Mouse (Mus musculus) urinary bladder, adult 2 months (tissue): Measurements from ENCODE around the gene Gm9736. TPM values are rescaled to one million over a fixed set of nuclear protein-coding genes. Genes with fewer than 3 reads are reported as not detected.
"Not testable (repeated sequence)": the region's sequence is repeated elsewhere in the genome, so short reads cannot be mapped to it uniquely, and the experiment has no call there.

Experiments
- DNase-seq: peaks from one replicate; pipeline ENCODE4 v3.0.0; 2022; ENCODE audit warnings: low spot score
- polyA plus RNA-seq: library from polyadenylated mRNA; depleted of rRNA; stranded (reverse); fragments of >200 nt; gene quantifications from 2 replicates; pipeline ENCODE4 v1.2.3, GENCODE M21; 2012; rRNA removed

Gene Gm9736
- polyA plus RNA-seq, 1 experiment = not detected

DNA sequence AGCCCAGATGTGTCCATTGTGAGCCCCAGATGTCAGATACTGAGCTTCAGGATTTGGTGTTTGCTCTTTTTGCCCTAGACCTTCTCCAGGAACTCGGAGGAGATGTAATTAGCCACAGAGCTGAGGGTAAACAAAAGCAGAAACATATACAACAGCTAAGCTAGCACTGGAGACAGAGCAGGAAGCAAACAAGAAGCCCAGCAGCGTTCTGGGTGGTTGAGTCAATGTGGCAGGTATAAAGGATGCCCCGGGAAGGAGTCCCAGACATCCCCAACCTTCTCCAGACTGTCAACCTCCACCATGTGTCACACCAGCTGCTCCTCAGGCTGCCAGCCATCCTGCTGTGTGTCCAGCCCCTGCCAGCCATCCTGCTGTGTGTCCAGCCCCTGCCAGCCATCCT, 25.0 kb downstream of the Gm9736 start, which contains the start of gene Gm10100:
Gm10100 (plus strand) TSS at position 301 of the 400 bp plus-strand sequence.
- no peak for DNase-seq

DNA sequence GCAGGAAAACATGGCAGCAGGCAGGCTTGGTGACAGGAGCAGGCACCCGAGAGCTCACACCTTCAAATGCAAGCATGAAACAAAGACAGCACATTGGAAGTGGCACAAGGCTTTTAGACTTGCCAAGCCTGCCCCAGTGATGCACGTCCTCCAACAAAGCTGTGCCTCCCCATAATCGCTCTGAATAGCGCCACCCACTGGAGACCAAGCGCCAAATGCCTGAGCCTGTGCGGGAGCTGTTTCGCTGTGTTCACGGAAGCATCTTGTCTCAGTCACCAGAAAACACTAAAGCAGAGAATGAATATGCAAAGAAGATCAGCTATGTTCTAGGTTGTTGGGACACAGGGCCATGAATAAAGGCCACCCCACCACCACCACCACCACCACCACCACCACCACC, 26.3 kb downstream of the Gm9736 start:
- DNase-seq = no peak

DNA sequence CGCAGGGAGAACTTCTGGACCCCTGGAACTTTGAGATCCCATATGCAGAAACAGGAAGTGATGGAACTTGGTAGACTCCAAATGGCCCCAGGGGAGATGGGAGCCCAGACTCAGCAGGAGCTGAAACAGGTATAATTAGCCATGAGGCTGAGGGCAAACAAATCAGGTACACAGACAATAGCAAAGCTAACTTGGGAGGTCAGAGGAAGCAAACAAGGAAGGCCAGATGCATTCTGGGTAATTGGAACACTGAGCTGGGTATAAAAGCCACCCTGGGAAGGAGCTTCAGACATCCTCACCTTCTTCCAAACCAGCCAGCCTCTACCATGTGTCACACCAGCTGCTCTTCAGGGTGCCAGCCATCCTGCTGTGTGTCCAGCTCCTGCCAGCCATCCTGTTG, 30.9 kb downstream of the Gm9736 start, which contains the start of gene Krtap12-1:
Krtap12-1 (plus strand) TSS at position 301 of the 400 bp plus-strand sequence.
- DNase-seq = not testable (repeated sequence)

DNA sequence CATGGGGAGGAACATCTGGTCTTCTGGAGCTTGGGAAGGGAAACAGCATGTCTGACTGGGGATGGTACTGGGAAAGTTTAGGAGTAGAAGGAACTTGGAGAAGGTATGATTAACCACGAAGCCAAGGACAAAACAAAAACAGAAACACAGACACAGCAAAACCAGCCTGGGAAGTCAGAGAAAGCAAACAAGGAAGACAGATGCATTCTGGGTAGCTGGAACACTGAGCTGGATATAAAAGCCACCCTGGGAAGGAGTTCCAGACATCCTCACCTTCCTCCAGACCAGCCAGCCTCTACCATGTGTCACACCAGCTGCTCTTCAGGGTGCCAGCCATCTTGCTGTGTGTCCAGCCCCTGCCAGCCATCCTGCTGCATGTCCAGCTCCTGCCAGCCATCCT, 35.6 kb downstream of the Gm9736 start, which contains the start of gene Gm10142:
Gm10142 (plus strand) TSS at position 301 of the 400 bp plus-strand sequence.
- no peak for DNase-seq

DNA sequence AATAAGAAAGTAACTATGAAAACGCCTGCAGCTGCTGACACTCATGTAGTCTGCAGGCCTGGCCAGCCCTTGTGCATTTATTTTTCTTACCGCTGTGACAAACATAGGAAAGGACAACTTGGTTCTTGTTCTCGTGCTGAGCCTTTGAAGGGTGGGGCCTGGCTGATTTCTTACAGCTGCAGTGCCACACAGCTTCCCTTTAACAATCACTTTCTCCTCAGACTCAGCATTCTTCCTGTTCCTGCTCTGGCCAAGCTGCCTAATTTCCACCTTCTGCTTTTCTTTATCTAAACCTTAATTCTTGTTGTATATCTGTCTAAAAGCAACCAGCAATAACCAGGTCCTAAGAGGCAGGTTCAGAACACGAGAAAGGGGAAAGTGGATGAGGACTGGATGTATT, 37.4 kb downstream of the Gm9736 start:
- DNase-seq = no peak

DNA sequence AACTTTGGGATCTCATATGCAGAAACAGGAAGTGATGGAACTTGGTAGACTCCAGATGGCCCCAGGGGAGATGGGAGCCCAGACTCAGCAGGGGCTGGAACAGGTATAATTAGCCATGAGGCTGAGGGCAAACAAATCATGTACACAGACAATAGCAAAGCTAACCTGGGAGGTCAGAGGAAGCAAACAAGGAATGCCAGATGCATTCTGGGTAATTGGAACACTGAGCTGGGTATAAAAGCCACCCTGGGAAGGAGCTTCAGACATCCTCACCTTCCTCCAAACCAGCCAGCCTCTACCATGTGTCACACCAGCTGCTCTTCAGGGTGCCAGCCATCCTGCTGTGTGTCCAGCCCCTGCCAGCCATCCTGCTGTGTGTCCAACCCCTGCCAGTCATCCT, 40.0 kb downstream of the Gm9736 start, which contains the start of gene Gm10024:
Gm10024 (plus strand) TSS at position 301 of the 400 bp plus-strand sequence.
- not testable (repeated sequence) for DNase-seq

DNA sequence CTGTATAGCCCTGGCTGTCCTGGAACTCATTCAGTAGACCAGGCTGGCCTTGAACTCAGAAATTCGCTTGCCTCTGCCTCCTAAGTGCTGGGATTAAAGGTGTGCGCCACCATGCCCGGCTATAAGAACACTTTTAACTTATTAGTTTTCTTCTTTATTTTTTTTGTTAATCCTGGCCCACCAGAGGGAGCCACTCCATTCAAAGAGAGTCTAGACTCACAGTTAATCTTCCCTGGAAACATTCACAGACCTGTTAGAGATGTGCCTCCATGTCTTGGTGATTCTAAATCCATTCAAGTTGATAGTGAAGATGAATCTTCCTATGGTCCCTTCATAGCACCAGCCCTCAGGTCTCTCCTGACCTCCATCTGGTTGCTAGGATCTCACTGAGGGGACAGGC, 41.3 kb downstream of the Gm9736 start:
- no peak for DNase-seq

DNA sequence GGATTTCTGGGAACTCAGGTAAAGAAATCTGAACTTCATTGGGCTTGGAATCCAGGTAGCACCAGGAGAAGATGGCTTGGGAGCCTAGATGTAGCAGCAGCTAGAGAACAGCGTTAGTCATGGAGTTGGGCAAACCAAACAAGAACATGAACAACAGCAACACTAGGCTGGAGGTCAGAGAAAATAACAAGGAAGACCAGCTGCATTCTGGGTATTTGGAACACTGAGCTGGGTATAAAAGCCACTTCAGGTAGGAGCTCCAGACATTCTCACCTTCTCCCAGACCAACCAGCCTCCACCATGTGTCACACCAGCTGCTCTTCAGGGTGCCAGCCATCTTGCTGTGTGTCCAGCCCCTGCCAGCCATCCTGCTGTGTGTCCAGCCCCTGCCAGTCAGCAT, 44.8 kb downstream of the Gm9736 start, which contains the start of gene Gm10272:
Gm10272 (plus strand) TSS at position 301 of the 400 bp plus-strand sequence.
- no peak for DNase-seq

Other genes starting within 250 kb of the Gm9736 start
- 55.5 and 59.5 TPM in 2 replicates for gene Fam207a, start 235.6 kb downstream of the Gm9736 start, polyA plus RNA-seq
- gene Itgb2, start 221.1 kb downstream of the Gm9736 start, polyA plus RNA-seq = 16.7 and 19.2 TPM in 2 replicates
- 457 and 472 TPM in 2 replicates for gene Pttg1ip, start 169.6 kb downstream of the Gm9736 start, polyA plus RNA-seq
- 294 and 318 TPM in 2 replicates for gene Sumo3, start 145.3 kb downstream of the Gm9736 start, polyA plus RNA-seq
- gene Gm49325, start 145.2 kb downstream of the Gm9736 start, polyA plus RNA-seq = 0.89 and 23.6 TPM in 2 replicates
- 42.8 and 47.7 TPM in 2 replicates for gene Ube2g2, start 129.1 kb downstream of the Gm9736 start, polyA plus RNA-seq
- 1.3 and 1.6 TPM in 2 replicates for gene Tspear, start 64.8 kb downstream of the Gm9736 start, polyA plus RNA-seq
- gene Gm19402, start 60.6 kb downstream of the Gm9736 start, polyA plus RNA-seq = not detected in 2 replicates
- not detected in 2 replicates for gene Gm9508, start 54.1 kb downstream of the Gm9736 start, polyA plus RNA-seq
- gene Gm10272, start 44.7 kb downstream of the Gm9736 start, polyA plus RNA-seq = not detected in 2 replicates
- gene Gm10024, start 39.9 kb downstream of the Gm9736 start, polyA plus RNA-seq = 0.16 TPM in 1 of 2 replicates, not detected in the other
- not detected in 2 replicates for gene Gm10142, start 35.5 kb downstream of the Gm9736 start, polyA plus RNA-seq
- gene Krtap12-1, start 30.8 kb downstream of the Gm9736 start, polyA plus RNA-seq = not detected in 2 replicates
- not detected in 2 replicates for gene Gm10100, start 24.9 kb downstream of the Gm9736 start, polyA plus RNA-seq
- gene Gm18596, start 8.7 kb downstream of the Gm9736 start, polyA plus RNA-seq = not detected in 2 replicates
- gene Gm3233, start 8.3 kb upstream of the Gm9736 start, polyA plus RNA-seq = not detected in 2 replicates
- not detected in 2 replicates for gene Gm3238, start 20.0 kb upstream of the Gm9736 start, polyA plus RNA-seq
- gene Gm7138, start 25.6 kb upstream of the Gm9736 start, polyA plus RNA-seq = not detected in 2 replicates
- not detected in 2 replicates for gene Gm3250, start 31.2 kb upstream of the Gm9736 start, polyA plus RNA-seq
- not detected in 2 replicates for gene Gm7137, start 36.8 kb upstream of the Gm9736 start, polyA plus RNA-seq
- gene Gm9639, start 43.7 kb upstream of the Gm9736 start, polyA plus RNA-seq = not detected in 2 replicates
- not detected in 2 replicates for gene Gm19668, start 47.8 kb upstream of the Gm9736 start, polyA plus RNA-seq
- gene Gm9507, start 60.5 kb upstream of the Gm9736 start, polyA plus RNA-seq = not detected in 2 replicates
- gene Gm2696, start 63.3 kb upstream of the Gm9736 start, polyA plus RNA-seq = 0.12 TPM in 1 of 2 replicates, not detected in the other
- gene Krtap10-4, start 75.7 kb upstream of the Gm9736 start, polyA plus RNA-seq = not detected in 2 replicates
- not detected in 2 replicates for gene Krtap10-10, start 84.6 kb upstream of the Gm9736 start, polyA plus RNA-seq
- gene Gm36176, start 95.4 kb upstream of the Gm9736 start, polyA plus RNA-seq = not detected in 2 replicates
- not detected in 2 replicates for gene Gm10318, start 101.5 kb upstream of the Gm9736 start, polyA plus RNA-seq
- not detected in 2 replicates for gene Gm3285, start 110.6 kb upstream of the Gm9736 start, polyA plus RNA-seq
- gene Lrrc3, start 151.2 kb upstream of the Gm9736 start, polyA plus RNA-seq = 2.9 and 4.0 TPM in 2 replicates
- gene Trpm2, start 219.2 kb upstream of the Gm9736 start, polyA plus RNA-seq = 0.90 and 1.5 TPM in 2 replicates
- 26.9 and 27.3 TPM in 2 replicates for gene 1810043G02Rik, start 227.2 kb upstream of the Gm9736 start, polyA plus RNA-seq